Mouse (Mus musculus) lung, embryonic 16.5 days (tissue): ENCODE measurements around the gene Pkdcc. TPM values are rescaled to one million over a fixed set of nuclear protein-coding genes. Genes with fewer than 3 reads are reported as not detected.
A peak's percentile ranks its signal among the peaks of the same experiment; 100 is the strongest.

Source experiments
- ATAC-seq: fragments of 200-750 bp; cut with Nextera tagmentation; 2 replicates; pipeline ENCODE4 v1.8.0; 2017; ENCODE audit warnings: low read depth, mild to moderate bottlenecking, moderate library complexity
- H3K27ac ChIP-seq: fragments of 300-500 bp; sonication (generic); 2 replicates; pipeline ENCODE4 v1.5.1; 2014; ENCODE audit warnings: mild to moderate bottlenecking, control low read depth, low read length
- H3K27me3 ChIP-seq: fragments of 300-500 bp; sonication (generic); 2 replicates; pipeline ENCODE4 v1.6.1; 2014; ENCODE audit warnings: low read depth, low read length, mixed read lengths; ENCODE audit not compliant: control insufficient read depth, insufficient read depth
- H3K36me3 ChIP-seq: fragments of 300-500 bp; sonication (generic); 2 replicates; pipeline ENCODE4 v1.6.1; 2014; ENCODE audit warnings: low read length; ENCODE audit not compliant: control insufficient read depth, insufficient read depth
- H3K4me1 ChIP-seq: fragments of 300-500 bp; sonication (generic); replicated peaks from 2 replicates; pipeline ENCODE4 v1.6.1; 2014; ENCODE audit warnings: low read length, mixed read lengths; ENCODE audit not compliant: control insufficient read depth, insufficient read depth
- H3K4me2 ChIP-seq: fragments of 300-500 bp; sonication (generic); 2 replicates; pipeline ENCODE4 v1.6.1; 2014; ENCODE audit warnings: low read depth, low read length, control low read depth
- H3K4me3 ChIP-seq: fragments of 300-500 bp; sonication (generic); 2 replicates; pipeline ENCODE4 v1.5.1; 2014; ENCODE audit warnings: mild to moderate bottlenecking, low read length, control low read depth
- H3K9ac ChIP-seq: fragments of 300-500 bp; sonication (generic); 2 replicates; pipeline ENCODE4 v1.6.1; 2014; ENCODE audit warnings: low read length, control low read depth
- H3K9me3 ChIP-seq: fragments of 300-500 bp; sonication (generic); 2 replicates; pipeline ENCODE4 v1.6.1; 2016; ENCODE audit warnings: low read length; ENCODE audit not compliant: control insufficient read depth
- WGBS: fragments of 180-500 bp; shearing (Covaris S2); extraction: QIAGEN DNeasy Blood & Tissue Kit; methylation state at CpG from one replicate; pipeline ENCODE4 v1.1.7; 2014; 5-methylcytosine and 5-hydroxymethylcytosine counted together
- polyA plus RNA-seq: library from polyadenylated mRNA; unstranded; fragments of >200 nt; fragmentation: Nextera tagmentation; extraction: Ambion mirVana; gene quantifications from 2 replicates; pipeline ENCODE4 v1.2.1, GENCODE M21; 2015

The Pkdcc gene
- polyA plus RNA-seq, 1 experiment from 2014 or later, result 9.2 TPM

DNA sequence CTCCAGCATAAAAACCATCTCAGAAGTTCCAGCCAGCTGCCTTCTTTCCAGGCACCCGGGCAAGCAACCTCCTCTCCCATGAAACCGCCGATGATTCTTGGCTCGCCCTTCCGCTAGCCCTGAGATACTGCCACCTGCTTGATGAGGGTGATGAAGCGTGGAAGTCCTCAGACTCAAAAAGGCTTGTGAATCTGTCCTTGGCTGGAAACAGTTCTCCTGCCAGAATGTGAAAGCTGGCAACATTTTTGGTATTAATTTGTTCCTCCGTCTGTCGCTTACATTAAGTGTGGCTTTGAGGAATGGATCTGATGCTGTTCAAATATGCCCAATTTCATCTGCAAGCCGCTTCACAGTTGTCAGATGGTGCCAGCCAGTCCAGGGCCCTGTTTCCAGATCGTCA is 20.1 kb downstream of the Pkdcc start:
- ATAC-seq, result no peak
- no peak overlapping the region for H3K4me2 ChIP-seq
- WGBS, result 77% methylated on average over 10 of the region's 10 CpGs
- no peaks in the 10 kb centered on the region for H3K36me3 ChIP-seq
- no peaks in the 10 kb centered on the region for H3K9me3 ChIP-seq
- no peak overlapping the region for H3K9ac ChIP-seq
- no peak overlapping the region for H3K27ac ChIP-seq
- no peak overlapping the region for H3K4me3 ChIP-seq
- H3K4me1 ChIP-seq, result peaks cover 11% of the 10 kb centered on the region
- H3K27me3 ChIP-seq, result no peaks in the 10 kb centered on the region

DNA sequence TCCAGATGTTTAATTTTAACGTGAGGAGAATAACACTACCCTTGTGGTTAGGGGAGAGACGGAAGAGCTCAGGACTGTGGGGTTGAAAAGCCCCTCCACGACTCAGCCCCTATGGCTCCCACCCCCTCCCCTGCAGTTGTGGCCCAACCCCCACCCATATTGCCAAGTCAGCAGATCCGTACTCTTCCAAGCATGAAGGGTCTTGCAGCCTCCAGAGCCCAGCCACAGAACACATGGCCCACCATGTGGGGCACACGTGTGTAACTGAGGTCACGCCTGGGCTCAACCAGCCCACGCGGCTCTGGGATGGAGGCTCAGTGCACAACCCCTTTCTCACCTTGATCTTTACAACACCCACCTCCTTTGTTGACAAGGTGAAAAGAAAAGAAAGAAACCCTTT is 21.1 kb downstream of the Pkdcc start:
- no peak for ATAC-seq
- Histone ChIP-seq H3K36me3 (no peaks in the 10 kb centered on the region), H3K4me1 (peaks cover 11% of the 10 kb centered on the region), H3K4me3 (no peak overlapping the region), H3K27ac (no peak overlapping the region), H3K9ac (no peak overlapping the region), H3K27me3 (no peaks in the 10 kb centered on the region), H3K9me3 (no peaks in the 10 kb centered on the region), H3K4me2 (no peak overlapping the region)
- WGBS, result 81% methylated on average over 8 of the region's 8 CpGs

DNA sequence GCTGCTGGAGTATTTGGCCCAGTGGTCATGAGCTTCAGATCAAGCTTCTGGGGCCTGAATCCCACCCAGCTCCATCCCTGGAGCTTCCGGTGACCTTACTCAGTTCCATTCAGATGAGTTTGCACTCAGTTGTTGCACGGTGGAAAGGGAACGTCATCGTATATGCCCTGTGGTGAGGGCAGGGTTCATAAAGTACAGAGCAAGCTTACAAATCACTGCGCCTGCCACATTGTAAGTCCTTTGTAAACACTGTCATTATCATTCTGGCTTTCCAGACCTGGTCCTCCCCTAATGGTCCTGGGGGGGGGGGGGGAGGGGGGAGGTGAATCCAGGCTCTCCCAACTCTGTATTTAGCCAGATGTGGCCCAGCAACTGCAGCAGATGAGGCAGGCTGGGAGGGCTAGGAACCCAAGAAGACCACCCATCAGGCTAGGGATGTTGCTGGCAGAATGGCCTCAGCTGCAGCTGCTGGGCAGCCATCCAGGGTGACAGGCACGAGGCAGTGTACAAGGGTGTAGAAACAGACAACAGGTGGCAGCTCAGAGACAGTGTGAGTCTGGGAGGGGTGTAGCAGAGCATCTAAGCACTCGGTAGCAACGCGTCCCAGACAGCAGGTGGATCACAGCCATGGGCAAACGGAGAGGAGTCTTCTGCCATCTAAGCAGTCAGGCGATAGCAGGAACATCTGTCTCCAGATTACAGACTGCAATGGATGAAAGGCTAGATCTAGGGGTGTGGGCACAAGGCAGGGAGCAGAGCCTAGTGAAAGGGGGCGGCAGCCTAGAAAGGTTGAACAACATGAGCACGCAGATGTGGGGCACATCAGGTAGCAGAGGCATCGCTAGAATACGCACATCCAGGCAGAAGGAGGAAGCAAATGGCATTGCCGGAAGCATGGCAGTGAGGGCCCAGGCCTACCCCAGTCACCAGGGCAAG is 23.3 kb downstream of the Pkdcc start:
- Histone ChIP-seq H3K9me3 (no peaks in the 10 kb centered on the region), H3K27ac (no peak overlapping the region), H3K36me3 (no peaks in the 10 kb centered on the region), H3K4me3 (no peak overlapping the region), H3K4me1 (peaks cover 8% of the 10 kb centered on the region), H3K27me3 (no peaks in the 10 kb centered on the region), H3K4me2 (no peak overlapping the region), H3K9ac (no peak overlapping the region)
- WGBS, result 44% methylated on average over 16 of the region's 16 CpGs
- ATAC-seq, result peak; percentile 72

DNA sequence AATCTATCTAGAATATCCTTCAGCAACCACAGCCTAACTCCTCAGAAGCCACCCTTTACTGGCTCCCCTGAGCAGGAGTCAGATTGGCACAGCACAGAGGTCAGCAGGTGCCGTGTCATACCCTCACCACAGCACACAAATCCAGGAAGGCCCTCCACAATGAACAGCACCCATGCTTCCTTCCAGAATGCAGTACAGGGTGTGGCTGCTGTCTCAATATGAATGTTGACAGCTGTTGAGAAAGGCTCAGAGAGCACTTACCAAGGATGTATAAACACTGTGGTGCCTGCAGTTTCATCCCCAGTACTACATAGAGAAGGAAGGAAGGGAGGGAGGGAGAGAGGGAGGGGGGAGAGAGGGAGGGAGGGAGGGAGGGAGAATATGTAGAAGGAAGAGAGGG is 29.4 kb downstream of the Pkdcc start:
- H3K4me1 ChIP-seq, result peaks cover 6% of the 10 kb centered on the region; the same call in 1 of the 2 replicates
- peak; percentile 54 for ATAC-seq
- no peak overlapping the region for H3K9ac ChIP-seq
- H3K27ac ChIP-seq, result no peak overlapping the region
- no peak overlapping the region for H3K4me3 ChIP-seq
- WGBS, result 30% methylated on average over 1 of the region's 1 CpGs
- H3K4me2 ChIP-seq, result no peak overlapping the region
- H3K27me3 ChIP-seq, result no peaks in the 10 kb centered on the region; the same call in 1 of the 2 replicates
- no peaks in the 10 kb centered on the region for H3K9me3 ChIP-seq
- no peaks in the 10 kb centered on the region for H3K36me3 ChIP-seq

DNA sequence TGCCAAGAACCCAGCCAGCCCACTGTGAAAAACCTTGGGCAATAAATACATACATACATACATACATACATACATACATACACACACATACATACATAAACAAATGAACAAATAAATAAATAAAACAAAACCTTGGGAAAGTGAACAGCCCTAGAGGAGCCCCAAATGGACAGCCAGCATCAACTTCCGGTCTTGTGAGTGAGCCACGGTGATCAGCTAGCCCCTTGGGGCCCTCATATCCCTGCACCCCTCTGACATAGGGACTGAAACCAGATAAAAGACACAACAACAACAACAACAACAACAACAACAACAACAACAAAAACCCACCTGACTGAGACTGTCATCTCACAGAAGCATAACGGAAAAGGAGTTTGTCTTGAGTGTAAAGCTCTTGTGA is 30.4 kb downstream of the Pkdcc start:
- no peak overlapping the region for H3K9ac ChIP-seq
- peaks cover 6% of the 10 kb centered on the region; the same call in 1 of the 2 replicates for H3K4me1 ChIP-seq
- ATAC-seq, result no peak
- WGBS, result 64% methylated on average over 3 of the region's 3 CpGs
- H3K36me3 ChIP-seq, result no peaks in the 10 kb centered on the region
- no peak overlapping the region for H3K4me3 ChIP-seq
- no peak overlapping the region for H3K4me2 ChIP-seq
- no peaks in the 10 kb centered on the region for H3K9me3 ChIP-seq
- no peak overlapping the region for H3K27ac ChIP-seq
- H3K27me3 ChIP-seq, result no peaks in the 10 kb centered on the region; the same call in 1 of the 2 replicates

DNA sequence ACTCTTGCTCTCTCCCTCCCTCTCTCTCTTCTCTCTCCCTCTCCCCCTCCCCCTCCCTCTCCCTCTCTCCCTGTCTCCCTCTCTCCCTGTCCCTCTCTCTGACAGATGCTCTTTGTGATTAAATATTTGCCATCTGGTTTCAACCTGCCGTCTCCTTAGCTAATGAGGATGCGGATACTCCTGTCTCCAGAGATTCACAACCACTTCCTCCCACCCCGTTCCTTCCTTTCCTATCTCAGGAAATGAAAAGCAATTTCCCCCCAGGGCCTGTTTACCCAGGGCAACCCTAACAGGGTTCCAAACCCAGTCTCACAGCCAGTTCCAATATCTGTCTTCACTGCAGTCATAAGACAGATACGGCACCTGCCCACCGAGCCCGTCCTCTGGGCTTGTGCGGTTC is 31.0 kb downstream of the Pkdcc start:
- 33% methylated on average over 7 of the region's 7 CpGs for WGBS
- Histone ChIP-seq H3K4me1 (peaks cover 7% of the 10 kb centered on the region), H3K27ac (no peak overlapping the region), H3K9ac (no peak overlapping the region), H3K36me3 (no peaks in the 10 kb centered on the region), H3K4me2 (peak overlapping the region; percentile 26; the same call in 1 of the 2 replicates), H3K4me3 (no peak overlapping the region), H3K27me3 (no peaks in the 10 kb centered on the region; the same call in 1 of the 2 replicates), H3K9me3 (no peaks in the 10 kb centered on the region)
- ATAC-seq, result peak; percentile 17; the same call in 1 of the 2 replicates

DNA sequence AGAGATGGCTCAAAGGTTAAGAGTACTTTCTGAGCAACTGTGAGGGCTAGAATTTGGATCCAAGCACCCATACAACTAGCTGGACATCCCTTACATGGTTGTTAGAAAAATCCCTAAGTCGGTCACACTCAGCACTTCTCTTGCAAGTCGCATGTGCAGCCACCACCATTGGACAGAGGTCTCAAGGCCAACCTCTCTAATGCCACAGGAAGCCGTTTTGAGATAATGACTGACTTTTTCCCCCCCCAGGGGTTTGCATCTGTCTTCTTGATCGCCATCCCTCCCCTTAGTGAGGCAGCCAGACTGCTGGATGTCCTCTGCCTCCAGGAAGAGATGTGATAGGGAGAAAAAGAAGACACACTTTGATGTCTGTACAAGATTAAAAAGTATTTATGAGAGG is 32.1 kb downstream of the Pkdcc start:
- no peak for ATAC-seq
- Histone ChIP-seq H3K9me3 (no peaks in the 10 kb centered on the region), H3K4me3 (no peak overlapping the region), H3K27ac (no peak overlapping the region), H3K9ac (no peak overlapping the region), H3K27me3 (no peaks in the 10 kb centered on the region; the same call in 1 of the 2 replicates), H3K4me1 (peaks cover 13% of the 10 kb centered on the region), H3K36me3 (no peaks in the 10 kb centered on the region), H3K4me2 (no peak overlapping the region)
- WGBS, result 45% methylated on average over 4 of the region's 4 CpGs

DNA sequence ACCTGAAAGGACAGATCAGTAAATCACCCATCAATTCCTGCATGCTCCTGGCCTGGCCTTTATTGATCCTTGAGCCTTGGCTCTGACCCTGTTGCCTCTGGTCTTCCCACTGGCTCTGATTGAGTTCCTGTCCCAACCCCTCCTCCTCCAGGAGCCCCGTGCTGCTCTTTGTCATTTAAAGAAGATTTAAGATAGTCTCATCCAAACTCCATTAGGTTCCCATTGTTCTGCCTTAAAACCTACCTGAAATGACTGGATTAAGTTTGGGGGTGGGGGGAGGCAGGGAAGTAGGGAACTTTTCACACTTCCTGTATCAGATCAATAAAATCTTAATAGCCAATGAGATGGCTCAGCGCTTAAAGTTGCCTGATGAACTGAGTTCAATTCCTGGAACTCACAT is 33.4 kb downstream of the Pkdcc start:
- H3K27me3 ChIP-seq, result no peaks in the 10 kb centered on the region; the same call in 1 of the 2 replicates
- 59% methylated on average over 2 of the region's 2 CpGs for WGBS
- no peak for ATAC-seq

DNA sequence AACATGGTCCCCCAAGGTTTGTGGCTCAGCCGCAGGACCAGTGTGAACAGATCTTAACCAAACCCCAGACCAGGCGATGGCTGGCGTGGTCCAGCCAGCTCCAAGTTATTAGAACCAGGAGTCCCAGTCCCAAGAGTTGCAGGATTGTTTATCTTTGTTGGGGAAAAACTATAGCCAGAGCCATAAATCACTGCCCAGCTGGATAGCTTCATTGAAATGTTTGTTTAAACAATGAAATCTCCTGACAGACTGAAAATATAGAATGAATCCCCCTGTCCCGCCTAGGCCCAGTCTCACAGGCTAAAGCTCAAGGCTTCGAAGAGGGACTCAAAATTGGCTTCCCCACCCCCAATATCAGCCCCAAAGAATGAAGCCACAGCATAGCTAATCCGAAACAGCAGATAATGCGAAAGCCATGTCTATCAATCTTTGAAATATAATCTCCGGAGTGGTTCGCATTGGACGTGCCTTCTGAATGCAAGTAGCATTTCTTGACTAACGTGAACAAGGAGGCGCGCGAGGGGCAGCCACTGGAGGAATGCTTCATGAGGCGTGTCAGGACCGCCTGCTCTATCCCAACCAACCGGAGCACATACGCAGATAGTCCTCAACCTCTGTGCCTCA is 35.9 kb downstream of the Pkdcc start:
- no peak overlapping the region for H3K27ac ChIP-seq

More for the DNA sequence above, 33.4 kb downstream of the Pkdcc start:
- Histone ChIP-seq H3K4me2 (no peak overlapping the region), H3K4me1 (peaks cover 13% of the 10 kb centered on the region), H3K9me3 (no peaks in the 10 kb centered on the region), H3K4me3 (no peak overlapping the region), H3K27ac (no peak overlapping the region), H3K9ac (no peak overlapping the region), H3K36me3 (no peaks in the 10 kb centered on the region)

More for the DNA sequence above, 35.9 kb downstream of the Pkdcc start:
- H3K4me1 ChIP-seq, result peaks cover 13% of the 10 kb centered on the region
- H3K4me3 ChIP-seq, result no peak overlapping the region
- no peak overlapping the region for H3K4me2 ChIP-seq
- no peaks in the 10 kb centered on the region; the same call in 1 of the 2 replicates for H3K27me3 ChIP-seq
- no peaks in the 10 kb centered on the region for H3K36me3 ChIP-seq
- H3K9me3 ChIP-seq, result no peaks in the 10 kb centered on the region
- 51% methylated on average over 18 of the region's 18 CpGs for WGBS
- H3K9ac ChIP-seq, result no peak overlapping the region
- ATAC-seq, result peak; percentile 64; the same call in 1 of the 2 replicates
